Mouse (Mus musculus): ENCODE results near the gene Ptcra. TPM values are rescaled to one million over a fixed set of nuclear protein-coding genes. Genes with fewer than 3 reads are reported as not detected.

Gene Ptcra
- polyA plus RNA-seq, 1 experiment = not detected

DNA sequence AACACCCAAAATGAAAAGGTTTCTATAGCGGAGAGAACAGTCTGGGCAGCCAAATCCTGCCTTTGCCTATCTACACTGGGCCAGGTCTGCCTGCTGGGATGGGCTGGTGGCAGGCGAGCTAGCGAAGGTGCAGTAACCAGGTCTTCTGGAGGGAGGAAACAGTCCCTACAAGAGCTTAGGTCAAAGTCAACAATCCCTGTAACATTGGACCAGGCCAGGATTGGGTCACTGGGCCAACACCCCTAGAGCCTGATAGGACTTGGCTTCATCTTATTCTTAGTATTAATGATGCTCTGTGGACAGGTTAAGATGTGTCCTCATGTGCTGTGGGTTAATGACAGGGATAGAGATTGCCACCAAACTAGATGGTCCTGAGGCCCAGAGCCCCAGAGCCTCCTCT is 29.5 kb downstream of the Ptcra start:
- DNase-seq = no peak
- TF ChIP-seq POLR2A (IDR thresholded peaks at IDR 0.05; ENCODE audit: borderline replicate concordance, extremely low read depth, low read depth, low read length) = no peak
- no peak for TF ChIP-seq CTCF (IDR thresholded peaks at IDR 0.05; ENCODE audit: insufficient read depth, low read length)
- Histone ChIP-seq H3K4me3 (replicated peaks; ENCODE audit: extremely low read depth, low read depth, low read length) (no peak overlapping the region), H3K4me1 (ENCODE audit: control insufficient read depth, insufficient read depth, low read length) (no peaks in the 10 kb centered on the region)
- 91% methylated on average over 3 of the region's 3 CpGs for WGBS

DNA sequence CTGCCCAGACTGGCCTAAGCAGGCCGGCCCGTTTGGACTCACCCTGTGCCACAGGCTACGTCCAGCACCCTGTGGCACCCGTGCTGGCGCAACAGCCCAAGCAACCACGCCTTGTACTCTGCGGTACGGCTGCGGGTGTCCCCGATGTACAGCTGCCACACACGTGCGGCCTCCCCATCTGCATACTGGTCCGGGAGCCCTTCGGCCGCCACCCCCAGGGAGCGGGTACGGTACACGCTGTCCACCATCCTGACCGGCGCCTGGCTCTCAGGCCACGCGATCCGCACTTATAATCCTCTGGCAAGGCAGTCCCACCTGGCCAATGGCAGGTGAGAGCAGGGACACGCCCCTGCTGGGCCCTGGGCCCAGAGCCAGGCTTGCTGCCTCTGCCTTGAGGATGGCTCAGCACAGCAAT is 34.6 kb downstream of the Ptcra start, which contains the start of gene Gnmt:
Gene Gnmt, minus strand, starts transcription at position 265 of the 415 bp plus-strand sequence.
- peak; percentile 36; the same call in 1 of the 2 replicates for TF ChIP-seq POLR2A (IDR thresholded peaks at IDR 0.05; ENCODE audit: borderline replicate concordance, extremely low read depth, low read depth, low read length)
- TF ChIP-seq CTCF (IDR thresholded peaks at IDR 0.05; ENCODE audit: insufficient read depth, low read length) = no peak
- peak within 1 kb of the TSS; percentile 35 for H3K4me3 ChIP-seq (replicated peaks; ENCODE audit: extremely low read depth, low read depth, low read length)
- H3K4me1 ChIP-seq (ENCODE audit: control insufficient read depth, insufficient read depth, low read length) = no peaks in the 10 kb centered on the region
- DNase-seq = peak; percentile 68
- WGBS = 21% methylated on average over 24 of the region's 24 CpGs

- no peak for DNase-seq
- no peak for TF ChIP-seq POLR2A (IDR thresholded peaks at IDR 0.05; ENCODE audit: borderline replicate concordance, extremely low read depth, low read depth, low read length)
- no peak for TF ChIP-seq CTCF (IDR thresholded peaks at IDR 0.05; ENCODE audit: insufficient read depth, low read length)
- no peak overlapping the region for H3K4me3 ChIP-seq (replicated peaks; ENCODE audit: extremely low read depth, low read depth, low read length)
- WGBS = 36% methylated on average over 11 of the region's 11 CpGs
- no peaks in the 10 kb centered on the region for H3K4me1 ChIP-seq (ENCODE audit: control insufficient read depth, insufficient read depth, low read length)
Measured at GRCm38 (mm10) chr17:46728496-46728895, 35.0 kb downstream of the Ptcra start.

DNA sequence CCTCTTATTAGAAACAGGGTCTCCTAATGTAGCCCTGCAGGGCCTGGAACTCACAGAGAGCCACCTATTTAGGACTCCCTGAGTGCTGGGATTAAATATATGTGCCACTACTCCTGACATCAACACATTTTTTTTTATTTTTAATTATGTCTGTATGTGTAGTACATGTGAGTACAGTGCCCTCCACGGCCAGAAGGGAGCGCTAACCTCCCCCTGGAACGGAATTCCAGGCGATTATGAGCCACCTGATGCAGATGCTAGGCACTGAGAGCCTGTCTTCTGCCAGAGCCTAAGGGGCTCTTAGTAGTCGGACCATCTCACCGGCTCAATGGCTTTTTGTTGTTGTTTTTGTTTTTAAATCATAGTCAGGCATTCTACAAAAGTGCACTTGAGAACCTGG is 35.5 kb downstream of the Ptcra start:
- WGBS = 34% methylated on average over 6 of the region's 6 CpGs
- Histone ChIP-seq H3K4me3 (replicated peaks; ENCODE audit: extremely low read depth, low read depth, low read length) (no peak overlapping the region), H3K4me1 (ENCODE audit: control insufficient read depth, insufficient read depth, low read length) (no peaks in the 10 kb centered on the region)
- peak; percentile 42; the same call in 1 of the 2 replicates for TF ChIP-seq CTCF (IDR thresholded peaks at IDR 0.05; ENCODE audit: insufficient read depth, low read length)
- TF ChIP-seq POLR2A (IDR thresholded peaks at IDR 0.05; ENCODE audit: borderline replicate concordance, extremely low read depth, low read depth, low read length) = no peak
- DNase-seq = no peak

DNA sequence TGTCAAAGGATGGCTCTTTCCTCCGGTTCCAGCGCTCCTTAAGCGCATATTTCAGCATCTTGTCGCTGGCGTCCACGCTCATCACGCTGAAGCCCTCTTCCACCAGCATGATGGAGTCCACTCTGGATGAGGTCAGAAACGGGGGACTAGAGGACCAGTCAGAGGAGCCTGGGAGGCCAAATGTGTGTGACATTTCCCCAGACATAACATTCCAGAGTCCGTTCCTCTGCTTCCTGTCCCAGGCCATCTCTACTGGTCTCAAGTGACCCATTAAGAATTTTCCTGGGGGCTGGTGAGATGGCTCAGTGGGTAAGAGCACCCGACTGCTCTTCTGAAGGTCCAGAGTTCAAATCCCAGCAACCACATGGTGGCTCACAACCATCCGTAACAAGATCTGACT is 36.2 kb downstream of the Ptcra start:
- no peaks in the 10 kb centered on the region for H3K4me1 ChIP-seq (ENCODE audit: control insufficient read depth, insufficient read depth, low read length)
- TF ChIP-seq CTCF (IDR thresholded peaks at IDR 0.05; ENCODE audit: insufficient read depth, low read length) (no peak), POLR2A (IDR thresholded peaks at IDR 0.05; ENCODE audit: borderline replicate concordance, extremely low read depth, low read depth, low read length) (no peak)
- no peak for DNase-seq
- WGBS = 89% methylated on average over 11 of the region's 11 CpGs
- H3K4me3 ChIP-seq (replicated peaks; ENCODE audit: extremely low read depth, low read depth, low read length) = no peak overlapping the region

- WGBS = 88% methylated on average over 26 of the region's 26 CpGs
- Histone ChIP-seq H3K4me1 (ENCODE audit: control insufficient read depth, insufficient read depth, low read length) (no peaks in the 10 kb centered on the region), H3K4me3 (replicated peaks; ENCODE audit: extremely low read depth, low read depth, low read length) (no peak overlapping the region)
- no peak for TF ChIP-seq POLR2A (IDR thresholded peaks at IDR 0.05; ENCODE audit: borderline replicate concordance, extremely low read depth, low read depth, low read length)
- no peak for TF ChIP-seq CTCF (IDR thresholded peaks at IDR 0.05; ENCODE audit: insufficient read depth, low read length)
- no peak for DNase-seq
Measured at GRCm38 (mm10) chr17:46725731-46726645, 37.5 kb downstream of the Ptcra start.

GRCm38 (mm10) chr17:46725273-46725672 is 38.2 kb downstream of the Ptcra start:
- no peaks in the 10 kb centered on the region for H3K4me1 ChIP-seq (ENCODE audit: control insufficient read depth, insufficient read depth, low read length)
- WGBS = 64% methylated on average over 9 of the region's 9 CpGs
- no peak for DNase-seq
- H3K4me3 ChIP-seq (replicated peaks; ENCODE audit: extremely low read depth, low read depth, low read length) = no peak overlapping the region
- TF ChIP-seq CTCF (IDR thresholded peaks at IDR 0.05; ENCODE audit: insufficient read depth, low read length) (0 out of 2 replicates have a peak, but pooled peaks have one; percentile 16), POLR2A (IDR thresholded peaks at IDR 0.05; ENCODE audit: borderline replicate concordance, extremely low read depth, low read depth, low read length) (no peak)

- TF ChIP-seq CTCF (IDR thresholded peaks at IDR 0.05; ENCODE audit: insufficient read depth, low read length) (no peak), POLR2A (IDR thresholded peaks at IDR 0.05; ENCODE audit: borderline replicate concordance, extremely low read depth, low read depth, low read length) (no peak)
- WGBS = 82% methylated on average over 20 of the region's 20 CpGs
- no peak overlapping the region for H3K4me3 ChIP-seq (replicated peaks; ENCODE audit: extremely low read depth, low read depth, low read length)
- H3K4me1 ChIP-seq (ENCODE audit: control insufficient read depth, insufficient read depth, low read length) = no peaks in the 10 kb centered on the region
- DNase-seq = no peak
Measured at GRCm38 (mm10) chr17:46724477-46725084, 38.9 kb downstream of the Ptcra start.

- H3K4me3 ChIP-seq (replicated peaks; ENCODE audit: extremely low read depth, low read depth, low read length) = no peak overlapping the region
- TF ChIP-seq CTCF (IDR thresholded peaks at IDR 0.05; ENCODE audit: insufficient read depth, low read length) = no peak
- no peak for TF ChIP-seq POLR2A (IDR thresholded peaks at IDR 0.05; ENCODE audit: borderline replicate concordance, extremely low read depth, low read depth, low read length)
- no peaks in the 10 kb centered on the region for H3K4me1 ChIP-seq (ENCODE audit: control insufficient read depth, insufficient read depth, low read length)
- 87% methylated on average over 7 of the region's 7 CpGs for WGBS
- no peak for DNase-seq
Measured at GRCm38 (mm10) chr17:46721077-46721476, 42.4 kb downstream of the Ptcra start.

Measured in lung, adult 2 months (tissue).